Mouse (Mus musculus) embryonic facial prominence, embryonic 12.5 days (tissue): Measurements from ENCODE around the gene S100a2. TPM values are rescaled to one million over a fixed set of nuclear protein-coding genes. Genes with fewer than 3 reads are reported as not detected.

Experiments
- ATAC-seq: fragments of 200-750 bp; cut with Nextera tagmentation; 2 replicates; pipeline ENCODE4 v1.8.0; 2017; ENCODE audit not compliant: insufficient number of reproducible peaks, insufficient read depth, low FRiP score, low TSS enrichment
- H3K27ac ChIP-seq: fragments of 300-500 bp; sonication (generic); 2 replicates; pipeline ENCODE4 v1.5.1; 2016; ENCODE audit warnings: mild to moderate bottlenecking
- H3K27me3 ChIP-seq: fragments of 300-500 bp; sonication (generic); 2 replicates; pipeline ENCODE4 v1.6.1; 2016; ENCODE audit warnings: mild to moderate bottlenecking, moderate library complexity
- H3K36me3 ChIP-seq: fragments of 300-500 bp; sonication (generic); 2 replicates; pipeline ENCODE4 v1.6.1; 2016; ENCODE audit warnings: mild to moderate bottlenecking
- H3K4me1 ChIP-seq: fragments of 300-500 bp; sonication (generic); 2 replicates; pipeline ENCODE4 v1.6.1; 2016
- H3K4me2 ChIP-seq: fragments of 300-500 bp; sonication (generic); replicated peaks from 2 replicates; pipeline ENCODE4 v1.6.1; 2016; ENCODE audit warnings: mild to moderate bottlenecking, moderate library complexity
- H3K4me3 ChIP-seq: fragments of 300-500 bp; sonication (generic); 2 replicates; pipeline ENCODE4 v1.5.1; 2016; ENCODE audit warnings: mild to moderate bottlenecking
- H3K9ac ChIP-seq: fragments of 300-500 bp; sonication (generic); 2 replicates; pipeline ENCODE4 v1.6.1; 2016; ENCODE audit warnings: mild to moderate bottlenecking, moderate library complexity
- H3K9me3 ChIP-seq: fragments of 300-500 bp; sonication (generic); 2 replicates; pipeline ENCODE4 v1.6.1; 2016; ENCODE audit warnings: mild to moderate bottlenecking, moderate library complexity
- WGBS: fragments of 180-500 bp; shearing (Covaris S2); methylation state at CpG from one replicate; pipeline ENCODE4 v1.1.7; 2016; 5-methylcytosine and 5-hydroxymethylcytosine counted together
- polyA plus RNA-seq: library from polyadenylated mRNA; unstranded; fragments of >200 nt; fragmentation: Nextera tagmentation; extraction: Ambion mirVana; gene quantifications from 2 replicates; pipeline ENCODE4 v1.2.1, GENCODE M21; 2016

The S100a2 gene
- polyA plus RNA-seq, 1 experiment from 2014 or later: not detected

DNA sequence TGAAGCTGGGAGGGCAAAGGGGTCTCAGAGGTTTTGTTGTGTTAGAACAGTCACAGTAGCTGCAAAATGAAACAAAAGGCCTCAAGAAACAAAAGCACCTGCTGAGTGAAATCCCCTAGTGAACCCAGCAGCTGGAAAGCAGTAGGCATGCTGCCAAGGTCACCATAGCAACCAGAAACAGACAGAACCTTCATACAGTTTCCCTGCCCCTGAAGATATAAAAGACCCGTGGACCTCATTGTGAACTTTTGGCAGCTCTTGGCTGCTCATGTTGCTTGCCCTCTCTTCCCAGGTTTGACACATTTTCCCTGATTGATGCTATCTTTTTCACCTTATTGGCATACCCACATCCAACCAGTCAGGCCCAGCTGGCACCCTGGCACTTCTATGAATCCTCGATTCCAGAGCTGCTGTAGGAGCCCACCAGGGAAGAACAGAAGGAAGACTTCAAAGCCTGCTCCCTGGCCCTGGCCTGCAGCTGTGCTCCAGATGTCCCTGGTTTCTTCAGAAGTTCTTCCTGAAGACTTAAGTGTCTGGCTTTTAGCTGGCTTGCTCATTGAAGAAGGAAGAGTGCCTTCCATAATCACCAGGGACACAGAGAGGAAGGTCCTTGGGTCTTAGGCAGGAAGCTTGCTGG lies 33.5 kb downstream of the S100a2 start:
- Histone ChIP-seq H3K27ac (peak overlapping the region; percentile 14; the same call in 1 of the 2 replicates), H3K4me2 (no peak overlapping the region)
- ATAC-seq: no peak

GRCm38 (mm10) chr3:90625496-90625895 lies 35.4 kb downstream of the S100a2 start:
- Histone ChIP-seq H3K4me3 (no peak overlapping the region), H3K9me3 (no peaks in the 10 kb centered on the region), H3K36me3 (no peaks in the 10 kb centered on the region), H3K4me2 (no peak overlapping the region), H3K27ac (no peak overlapping the region), H3K4me1 (peaks cover 13% of the 10 kb centered on the region), H3K9ac (no peak overlapping the region), H3K27me3 (no peaks in the 10 kb centered on the region)
- ATAC-seq: no peak
- 77% methylated on average over 5 of the region's 5 CpGs for WGBS

More for the DNA sequence above, 33.5 kb downstream of the S100a2 start:
- H3K27me3 ChIP-seq: no peaks in the 10 kb centered on the region
- 9% methylated on average over 2 of the region's 2 CpGs for WGBS
- H3K9me3 ChIP-seq: no peaks in the 10 kb centered on the region
- no peak overlapping the region for H3K4me3 ChIP-seq
- no peak overlapping the region for H3K9ac ChIP-seq
- no peaks in the 10 kb centered on the region for H3K36me3 ChIP-seq
- H3K4me1 ChIP-seq: peaks cover 13% of the 10 kb centered on the region

DNA sequence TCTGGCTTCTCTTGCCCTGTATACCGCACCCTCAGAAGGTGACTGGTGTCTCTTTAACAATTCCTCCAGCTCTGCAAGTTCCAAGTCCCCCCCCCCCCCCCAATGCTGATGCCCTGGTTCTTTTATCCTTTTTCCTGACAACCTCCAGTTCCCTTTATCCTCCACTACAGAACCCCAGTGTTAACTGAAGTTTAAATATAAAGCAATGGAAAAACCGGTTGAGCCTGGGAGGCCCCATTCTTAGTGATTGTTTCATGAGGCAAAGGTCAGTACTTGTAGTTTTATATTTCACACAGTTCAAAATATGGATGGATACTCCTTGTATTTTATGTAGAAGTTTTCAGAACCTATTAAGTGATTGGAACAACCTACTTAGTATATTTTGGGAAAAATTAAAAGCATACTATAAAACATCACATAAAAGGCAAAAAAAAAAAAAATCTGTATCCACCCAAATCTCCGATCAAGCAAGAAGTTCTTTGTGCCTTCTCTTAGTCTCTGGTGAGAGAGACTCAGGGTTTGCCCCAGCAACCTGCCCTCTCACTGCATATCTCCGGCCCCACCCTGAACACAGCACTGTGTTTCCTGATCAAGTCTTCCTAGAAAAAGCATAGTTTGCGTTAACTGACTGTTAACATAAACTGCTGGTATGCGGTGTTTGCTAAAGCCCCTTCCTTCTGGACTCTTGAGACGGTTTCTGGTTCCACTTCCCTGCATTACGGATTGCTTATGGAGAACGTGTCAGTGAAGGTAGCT lies 36.4 kb downstream of the S100a2 start:
- Histone ChIP-seq H3K4me1 (peaks cover 13% of the 10 kb centered on the region), H3K36me3 (no peaks in the 10 kb centered on the region), H3K9ac (no peak overlapping the region), H3K4me2 (no peak overlapping the region), H3K27me3 (no peaks in the 10 kb centered on the region), H3K27ac (no peak overlapping the region), H3K4me3 (no peak overlapping the region), H3K9me3 (no peaks in the 10 kb centered on the region)
- 72% methylated on average over 9 of the region's 9 CpGs for WGBS
- no peak for ATAC-seq

DNA sequence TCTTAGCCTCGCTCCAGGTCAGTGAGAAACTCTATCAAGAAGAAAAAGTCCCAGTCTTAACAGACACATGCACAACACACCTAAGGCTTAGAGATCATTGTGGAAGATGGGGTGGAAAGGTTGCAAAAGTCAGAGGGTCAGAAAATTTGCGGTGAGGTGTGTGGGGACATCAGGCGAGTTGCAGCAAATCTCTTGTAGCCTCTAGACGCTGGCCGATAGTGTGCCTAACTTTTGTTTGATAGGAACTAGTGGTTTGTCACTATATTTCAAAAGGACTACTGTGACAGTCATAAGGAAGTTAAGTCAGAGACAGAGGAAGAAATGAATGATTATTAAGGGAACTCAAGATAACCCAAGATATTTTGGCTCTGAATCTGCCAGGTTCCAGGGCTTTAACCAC lies 37.3 kb downstream of the S100a2 start:
- H3K4me3 ChIP-seq: no peak overlapping the region

GRCm38 (mm10) chr3:90627807-90628206 lies 37.8 kb downstream of the S100a2 start:
- H3K9me3 ChIP-seq: no peaks in the 10 kb centered on the region
- H3K36me3 ChIP-seq: no peaks in the 10 kb centered on the region
- no peak overlapping the region for H3K4me2 ChIP-seq
- no peak overlapping the region for H3K4me3 ChIP-seq
- peaks cover 13% of the 10 kb centered on the region for H3K4me1 ChIP-seq
- H3K27ac ChIP-seq: no peak overlapping the region
- ATAC-seq: no peak
- WGBS: 64% methylated on average over 4 of the region's 4 CpGs
- H3K9ac ChIP-seq: no peak overlapping the region
- no peaks in the 10 kb centered on the region for H3K27me3 ChIP-seq

More for the DNA sequence above, 37.3 kb downstream of the S100a2 start:
- Histone ChIP-seq H3K36me3 (no peaks in the 10 kb centered on the region), H3K9ac (no peak overlapping the region), H3K9me3 (no peaks in the 10 kb centered on the region), H3K27me3 (no peaks in the 10 kb centered on the region), H3K4me1 (peaks cover 13% of the 10 kb centered on the region), H3K27ac (no peak overlapping the region), H3K4me2 (no peak overlapping the region)
- 93% methylated on average over 5 of the region's 5 CpGs for WGBS
- no peak for ATAC-seq

DNA sequence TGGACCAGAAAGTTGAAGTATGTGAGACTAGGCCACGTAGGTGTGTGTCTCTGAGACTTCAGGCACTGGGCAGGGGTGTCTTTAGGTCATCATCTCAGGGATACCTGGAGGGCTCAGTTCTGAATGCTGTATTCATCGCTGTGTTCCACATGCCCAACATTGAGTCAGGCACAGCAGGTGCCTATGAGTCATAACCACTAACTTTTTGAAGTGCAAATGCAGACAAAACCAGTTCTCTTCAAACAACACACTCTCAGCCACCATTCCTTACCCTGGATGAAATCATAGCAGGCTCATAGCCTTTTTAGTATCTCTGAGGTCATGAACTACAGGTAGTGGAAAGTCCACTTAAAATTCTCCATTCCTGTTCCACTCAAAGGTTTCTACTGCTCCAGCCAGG lies 39.3 kb downstream of the S100a2 start:
- H3K27me3 ChIP-seq: no peaks in the 10 kb centered on the region
- no peak overlapping the region for H3K4me2 ChIP-seq
- H3K36me3 ChIP-seq: no peaks in the 10 kb centered on the region
- no peak for ATAC-seq
- WGBS: 75% methylated on average over 2 of the region's 2 CpGs
- H3K27ac ChIP-seq: no peak overlapping the region
- no peak overlapping the region for H3K4me3 ChIP-seq
- no peak overlapping the region for H3K9ac ChIP-seq
- no peaks in the 10 kb centered on the region for H3K9me3 ChIP-seq
- no peaks in the 10 kb centered on the region for H3K4me1 ChIP-seq

- H3K36me3 ChIP-seq: no peaks in the 10 kb centered on the region
- no peak overlapping the region for H3K9ac ChIP-seq
- H3K4me2 ChIP-seq: no peak overlapping the region
- WGBS: 84% methylated on average over 2 of the region's 2 CpGs
- no peak overlapping the region for H3K4me3 ChIP-seq
- no peak overlapping the region for H3K27ac ChIP-seq
- ATAC-seq: no peak
- H3K9me3 ChIP-seq: no peaks in the 10 kb centered on the region
- no peaks in the 10 kb centered on the region for H3K4me1 ChIP-seq
- H3K27me3 ChIP-seq: no peaks in the 10 kb centered on the region
These were observed 41.9 kb downstream of the S100a2 start for GRCm38 (mm10) chr3:90631984-90632383.

GRCm38 (mm10) chr3:90638511-90639275 lies 48.6 kb downstream of the S100a2 start:
- 70% methylated on average over 1 of the region's 1 CpGs for WGBS
- H3K9ac ChIP-seq: no peak overlapping the region
- H3K27me3 ChIP-seq: no peaks in the 10 kb centered on the region
- ATAC-seq: no peak
- H3K4me1 ChIP-seq: no peaks in the 10 kb centered on the region
- no peaks in the 10 kb centered on the region for H3K36me3 ChIP-seq
- H3K27ac ChIP-seq: no peak overlapping the region
- H3K9me3 ChIP-seq: no peaks in the 10 kb centered on the region
- H3K4me3 ChIP-seq: no peak overlapping the region
- H3K4me2 ChIP-seq: no peak overlapping the region

GRCm38 (mm10) chr3:90639511-90640154 lies 49.6 kb downstream of the S100a2 start:
- Histone ChIP-seq H3K4me2 (no peak overlapping the region), H3K4me3 (no peak overlapping the region), H3K27ac (no peak overlapping the region), H3K27me3 (no peaks in the 10 kb centered on the region), H3K9me3 (no peaks in the 10 kb centered on the region), H3K9ac (no peak overlapping the region), H3K36me3 (no peaks in the 10 kb centered on the region), H3K4me1 (no peaks in the 10 kb centered on the region)
- 53% methylated on average over 7 of the region's 7 CpGs for WGBS
- ATAC-seq: no peak

DNA sequence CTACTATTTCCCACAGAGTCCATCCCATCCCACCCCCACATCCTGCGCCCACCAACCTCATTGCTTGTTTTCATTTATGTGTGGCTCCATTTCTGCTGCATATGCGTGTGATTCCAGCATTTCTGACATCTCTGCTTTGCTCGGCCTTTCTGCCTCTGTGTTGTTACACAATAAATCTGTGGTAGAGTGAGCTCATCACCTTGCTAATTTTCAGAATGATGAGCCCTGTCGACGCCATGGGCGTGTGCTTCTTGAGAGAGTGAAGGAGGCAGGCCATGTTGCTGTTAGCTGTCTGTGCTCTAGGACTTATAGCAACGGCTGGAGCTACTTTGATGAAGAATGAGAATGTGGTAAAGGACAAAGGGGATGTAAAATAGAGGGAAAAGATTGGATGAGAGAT lies 50.9 kb downstream of the S100a2 start:
- no peak overlapping the region for H3K9ac ChIP-seq
- WGBS: 82% methylated on average over 7 of the region's 7 CpGs
- H3K4me2 ChIP-seq: no peak overlapping the region
- H3K4me3 ChIP-seq: no peak overlapping the region
- no peak for ATAC-seq
- H3K27ac ChIP-seq: no peak overlapping the region
- H3K4me1 ChIP-seq: no peaks in the 10 kb centered on the region
- no peaks in the 10 kb centered on the region for H3K27me3 ChIP-seq
- H3K36me3 ChIP-seq: no peaks in the 10 kb centered on the region
- no peaks in the 10 kb centered on the region for H3K9me3 ChIP-seq
